Mouse (Mus musculus) thymus, postnatal 25 days (tissue): ENCODE data around the gene Snrpc.
A peak's percentile ranks its signal among the peaks of the same experiment; 100 is the strongest.
"Not testable (repeated sequence)": the region's sequence is repeated elsewhere in the genome, so short reads cannot be mapped to it uniquely, and the experiment has no call there.

Experiments used
- DNase-seq: peaks from one replicate; pipeline ENCODE4 v3.0.0; 2022

Snrpc gene

GRCm38 (mm10) chr17:27837850-27838249, at the start of gene Snrpc:
Snrpc (plus strand) TSS chr17:27838150.
- not testable (repeated sequence) for DNase-seq

- DNase-seq = no peak
These were observed 49.3 kb upstream of the Snrpc start for GRCm38 (mm10) chr17:27788456-27789172.

- no peak for DNase-seq
These were observed 47.9 kb upstream of the Snrpc start for GRCm38 (mm10) chr17:27790015-27790414.

GRCm38 (mm10) chr17:27790976-27791375, 47.0 kb upstream of the Snrpc start:
- DNase-seq = no peak

GRCm38 (mm10) chr17:27791556-27791955, 46.4 kb upstream of the Snrpc start:
- DNase-seq = no peak

- peak; percentile 21 for DNase-seq
These were observed 45.4 kb upstream of the Snrpc start for GRCm38 (mm10) chr17:27792516-27792915.

- no peak for DNase-seq
These were observed 44.8 kb upstream of the Snrpc start for GRCm38 (mm10) chr17:27793144-27793543.

GRCm38 (mm10) chr17:27796780-27797179, 41.2 kb upstream of the Snrpc start:
- DNase-seq = no peak

- no peak for DNase-seq
These were observed 40.5 kb upstream of the Snrpc start for GRCm38 (mm10) chr17:27797341-27797872.

GRCm38 (mm10) chr17:27799771-27800584, 38.0 kb upstream of the Snrpc start:
- peak; percentile 50 for DNase-seq

- DNase-seq = no peak
These were observed 37.0 kb upstream of the Snrpc start for GRCm38 (mm10) chr17:27800710-27801648.

- no peak for DNase-seq
These were observed 34.2 kb upstream of the Snrpc start for GRCm38 (mm10) chr17:27803752-27804151.

GRCm38 (mm10) chr17:27804156-27804690, 33.7 kb upstream of the Snrpc start:
- DNase-seq = no peak

GRCm38 (mm10) chr17:27804803-27805770, 32.9 kb upstream of the Snrpc start:
- no peak for DNase-seq

GRCm38 (mm10) chr17:27807542-27808078, 30.3 kb upstream of the Snrpc start:
- no peak for DNase-seq

GRCm38 (mm10) chr17:27810569-27811331, 27.2 kb upstream of the Snrpc start:
- no peak for DNase-seq

GRCm38 (mm10) chr17:27811980-27812379, 26.0 kb upstream of the Snrpc start:
- DNase-seq = no peak

- DNase-seq = no peak
These were observed 23.3 kb upstream of the Snrpc start for GRCm38 (mm10) chr17:27814606-27815005.

GRCm38 (mm10) chr17:27819011-27819410, 18.9 kb upstream of the Snrpc start:
- DNase-seq = no peak

GRCm38 (mm10) chr17:27819521-27819970, 18.4 kb upstream of the Snrpc start:
- DNase-seq = no peak
